Mouse (Mus musculus) c-Kit-positive CD71-positive TER-119-negative erythroid progenitor cells, embryonic 14.5 days (primary cell): Measurements from ENCODE around the gene Zfp770.

ENCODE experiments used
- DNase-seq: peaks from one replicate; pipeline ENCODE4 v3.0.0-alpha.2; 2013; ENCODE audit warnings: low read depth

Zfp770 gene

GRCm38 (mm10) chr2:114143842-114144241, 57.4 kb downstream of the Zfp770 start:
- no peak for DNase-seq
